Mouse (Mus musculus): ENCODE measurements around the gene Rprd2. TPM values are rescaled to one million over a fixed set of nuclear protein-coding genes. Genes with fewer than 3 reads are reported as not detected.

Rprd2 gene
- polyA plus RNA-seq (2015; fragmentation: Illumina TruSeq; extraction: RNeasy Lipid Tissue Mini Kit (QIAGEN cat#74804); ENCODE audit: insufficient read depth, low replicate concordance), result 42.6 TPM

GRCm38 (mm10) chr3:95818571-95819288 lies at the start of gene Rprd2:
Gene Rprd2 (minus strand): TSS chr3:95818863.

GRCm38 (mm10) chr3:95855502-95856089 lies 36.9 kb upstream of the Rprd2 start, which contains the start of gene Prpf3:
Gene Prpf3 (minus strand): TSS chr3:95855885.

GRCm38 (mm10) chr3:95760106-95760505 lies 58.6 kb downstream of the Rprd2 start, which contains the start of gene Tars2:
Gene Tars2 (minus strand): TSS chr3:95760206.

GRCm38 (mm10) chr3:95739353-95740104 lies 79.1 kb downstream of the Rprd2 start, which contains the start of gene Ecm1:
Gene Ecm1 (minus strand): TSS chr3:95739569.

Other genes starting within 250 kb of the Rprd2 start
- 48.8 TPM for gene Golph3l, start 229.9 kb downstream of the Rprd2 start, polyA plus RNA-seq (2015; fragmentation: Illumina TruSeq; extraction: RNeasy Lipid Tissue Mini Kit (QIAGEN cat#74804); ENCODE audit: insufficient read depth, low replicate concordance)
- gene Ensa, start 193.9 kb downstream of the Rprd2 start, polyA plus RNA-seq (2015; fragmentation: Illumina TruSeq; extraction: RNeasy Lipid Tissue Mini Kit (QIAGEN cat#74804); ENCODE audit: insufficient read depth, low replicate concordance), result 111 TPM
- gene Mcl1, start 160.1 kb downstream of the Rprd2 start, polyA plus RNA-seq (2015; fragmentation: Illumina TruSeq; extraction: RNeasy Lipid Tissue Mini Kit (QIAGEN cat#74804); ENCODE audit: insufficient read depth, low replicate concordance), result 594 TPM
- 2.2 TPM for gene Adamtsl4, start 130.9 kb downstream of the Rprd2 start, polyA plus RNA-seq (2015; fragmentation: Illumina TruSeq; extraction: RNeasy Lipid Tissue Mini Kit (QIAGEN cat#74804); ENCODE audit: insufficient read depth, low replicate concordance)
- gene Ecm1, start 79.3 kb downstream of the Rprd2 start, polyA plus RNA-seq (2015; fragmentation: Illumina TruSeq; extraction: RNeasy Lipid Tissue Mini Kit (QIAGEN cat#74804); ENCODE audit: insufficient read depth, low replicate concordance), result 22.0 TPM
- 43.4 TPM for gene Tars2, start 58.7 kb downstream of the Rprd2 start, polyA plus RNA-seq (2015; fragmentation: Illumina TruSeq; extraction: RNeasy Lipid Tissue Mini Kit (QIAGEN cat#74804); ENCODE audit: insufficient read depth, low replicate concordance)
- 62.6 TPM for gene Prpf3, start 37.0 kb upstream of the Rprd2 start, polyA plus RNA-seq (2015; fragmentation: Illumina TruSeq; extraction: RNeasy Lipid Tissue Mini Kit (QIAGEN cat#74804); ENCODE audit: insufficient read depth, low replicate concordance)
- 111 TPM for gene Mrps21, start 52.7 kb upstream of the Rprd2 start, polyA plus RNA-seq (2015; fragmentation: Illumina TruSeq; extraction: RNeasy Lipid Tissue Mini Kit (QIAGEN cat#74804); ENCODE audit: insufficient read depth, low replicate concordance)
- 3.2 TPM for gene Ciart, start 63.4 kb upstream of the Rprd2 start, polyA plus RNA-seq (2015; fragmentation: Illumina TruSeq; extraction: RNeasy Lipid Tissue Mini Kit (QIAGEN cat#74804); ENCODE audit: insufficient read depth, low replicate concordance)
- 124 TPM for gene BC028528, start 73.1 kb upstream of the Rprd2 start, polyA plus RNA-seq (2015; fragmentation: Illumina TruSeq; extraction: RNeasy Lipid Tissue Mini Kit (QIAGEN cat#74804); ENCODE audit: insufficient read depth, low replicate concordance)
- gene Aph1a, start 75.1 kb upstream of the Rprd2 start, polyA plus RNA-seq (2015; fragmentation: Illumina TruSeq; extraction: RNeasy Lipid Tissue Mini Kit (QIAGEN cat#74804); ENCODE audit: insufficient read depth, low replicate concordance), result 51.8 TPM
- gene Car14, start 85.8 kb upstream of the Rprd2 start, polyA plus RNA-seq (2015; fragmentation: Illumina TruSeq; extraction: RNeasy Lipid Tissue Mini Kit (QIAGEN cat#74804); ENCODE audit: insufficient read depth, low replicate concordance), result not detected
- gene Anp32e, start 110.4 kb upstream of the Rprd2 start, polyA plus RNA-seq (2015; fragmentation: Illumina TruSeq; extraction: RNeasy Lipid Tissue Mini Kit (QIAGEN cat#74804); ENCODE audit: insufficient read depth, low replicate concordance), result 154 TPM
- gene Plekho1, start 177.1 kb upstream of the Rprd2 start, polyA plus RNA-seq (2015; fragmentation: Illumina TruSeq; extraction: RNeasy Lipid Tissue Mini Kit (QIAGEN cat#74804); ENCODE audit: insufficient read depth, low replicate concordance), result 109 TPM
- 36.0 TPM for gene Vps45, start 239.6 kb upstream of the Rprd2 start, polyA plus RNA-seq (2015; fragmentation: Illumina TruSeq; extraction: RNeasy Lipid Tissue Mini Kit (QIAGEN cat#74804); ENCODE audit: insufficient read depth, low replicate concordance)